Mouse (Mus musculus) cerebellum, adult 2 months (tissue): ENCODE measurements around the gene Pld1.

Source experiments
- CTCF ChIP-seq: fragments of 200-500 bp; IDR thresholded peaks from 2 replicates; pipeline ENCODE4 v1.5.1; 2011; ENCODE audit warnings: low read depth, mild to moderate bottlenecking, control low read depth, low read length, moderate library complexity, borderline replicate concordance; ENCODE audit not compliant: insufficient read depth
- POLR2A ChIP-seq: fragments of 200-500 bp; IDR thresholded peaks from 2 replicates; pipeline ENCODE4 v1.6.1; 2011; ENCODE audit warnings: low read length, control low read depth, borderline replicate concordance; ENCODE audit not compliant: insufficient read depth

GRCm38 (mm10) chr3:28020404-28020803, 81.9 kb downstream of the Pld1 start:
- TF ChIP-seq CTCF, result no peak
- TF ChIP-seq POLR2A, result no peak
